Mouse (Mus musculus): Measurements from ENCODE around the gene Srsf12. TPM values are rescaled to one million over a fixed set of nuclear protein-coding genes. Genes with fewer than 3 reads are reported as not detected.
A peak's percentile ranks its signal among the peaks of the same experiment; 100 is the strongest.

Srsf12 gene
- polyA plus RNA-seq (2015; fragmentation: Nextera tagmentation; extraction: Ambion mirVana): 32.5 and 33.9 TPM in 2 replicates

DNA sequence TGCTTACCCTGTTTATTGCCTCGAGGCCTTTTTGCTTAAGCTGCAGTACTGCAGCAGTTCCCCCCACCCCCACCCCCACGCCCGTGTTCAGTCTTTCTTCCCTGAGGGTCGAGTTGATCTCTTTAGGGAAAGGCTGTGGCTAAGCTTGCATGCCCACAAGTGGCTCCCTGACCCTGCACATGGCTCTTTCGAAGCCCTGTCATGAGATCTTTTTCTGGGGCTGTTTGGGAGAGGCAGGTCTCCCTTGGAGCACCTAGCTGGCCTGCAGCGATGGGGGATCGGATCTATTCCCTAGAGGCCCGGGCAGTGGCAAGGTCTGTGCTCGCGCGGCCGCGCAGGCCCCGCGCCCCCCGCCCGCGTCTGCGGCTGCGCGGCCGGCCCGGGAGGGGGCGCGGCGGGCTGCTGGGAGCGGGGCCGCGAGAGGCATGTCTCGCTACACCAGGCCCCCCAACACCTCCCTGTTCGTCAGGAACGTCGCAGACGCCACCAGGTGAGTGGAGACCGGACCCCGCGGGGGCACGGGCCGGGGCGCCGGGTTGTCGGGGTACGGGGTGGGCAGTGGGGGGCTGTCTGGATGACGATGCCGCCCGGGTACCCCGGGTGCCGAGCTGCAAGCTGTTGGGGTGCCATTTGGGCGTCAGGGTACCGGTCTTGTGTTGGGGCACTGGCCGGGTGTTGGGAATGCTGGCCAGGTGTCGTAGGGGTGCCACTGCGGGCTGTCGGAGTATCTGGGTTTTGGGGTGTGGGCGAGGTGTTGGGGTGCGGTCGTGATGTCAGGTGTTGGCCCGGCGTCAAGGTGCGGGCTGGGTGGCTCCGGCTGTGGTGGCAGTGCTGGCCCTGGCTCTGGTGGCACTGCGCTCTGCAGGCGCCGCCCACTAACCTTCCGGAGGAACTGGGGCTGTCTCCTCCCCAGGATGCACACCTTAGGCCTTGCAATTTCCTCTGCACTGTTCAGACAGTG lies at the start of gene Srsf12:
Gene Srsf12, plus strand, starts transcription at position 111 of the 961 bp plus-strand sequence.
- Histone ChIP-seq H3K4me1 (replicated peaks) (peaks cover 10% of the 10 kb centered on the region), H3K36me3 (no peaks in the 10 kb centered on the region), H3K4me3 (replicated peaks) (peak within 1 kb of the TSS; percentile 78), H3K4me2 (replicated peaks) (peak within 1 kb of the TSS; percentile 96), H3K27ac (peak within 1 kb of the TSS; percentile 77), H3K27me3 (no peaks in the 10 kb centered on the region), H3K9me3 (peaks cover 11% of the 10 kb centered on the region), H3K9ac (replicated peaks) (peak within 1 kb of the TSS; percentile 90)
- peak; percentile 83 for ATAC-seq
- WGBS: 3% methylated on average over 65 of the region's 65 CpGs

DNA sequence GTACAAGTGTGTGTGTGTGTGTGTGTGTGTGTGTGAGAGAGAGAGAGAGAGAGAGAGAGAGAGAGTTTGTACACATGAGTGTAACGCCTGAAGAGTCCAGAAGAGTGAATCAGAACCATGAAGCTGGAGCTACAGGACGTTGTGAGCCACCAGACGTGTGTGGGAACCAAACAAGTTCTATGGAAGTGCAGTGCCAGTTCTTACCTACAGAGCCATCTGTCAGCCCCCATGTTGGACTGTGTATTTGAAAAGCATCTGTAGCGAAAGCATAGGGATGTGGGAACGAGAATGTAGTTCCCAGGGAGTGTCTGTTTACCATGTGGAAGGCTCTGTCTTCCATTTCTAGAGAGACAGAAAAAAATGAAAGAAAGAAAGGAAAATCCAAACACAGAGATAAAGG lies 25.3 kb upstream of the Srsf12 start:
- no peak for ATAC-seq
- Histone ChIP-seq H3K9me3 (no peaks in the 10 kb centered on the region), H3K36me3 (peaks cover 15% of the 10 kb centered on the region; the same call in 1 of the 2 replicates), H3K4me1 (replicated peaks) (peaks cover 7% of the 10 kb centered on the region), H3K9ac (replicated peaks) (no peak overlapping the region), H3K4me3 (replicated peaks) (no peak overlapping the region), H3K4me2 (replicated peaks) (no peak overlapping the region), H3K27ac (no peak overlapping the region), H3K27me3 (peaks cover 11% of the 10 kb centered on the region)
- 88% methylated on average over 5 of the region's 5 CpGs for WGBS

- Histone ChIP-seq H3K9me3 (no peaks in the 10 kb centered on the region), H3K4me2 (replicated peaks) (peak overlapping the region; percentile 72), H3K9ac (replicated peaks) (no peak overlapping the region), H3K27me3 (peaks cover 11% of the 10 kb centered on the region), H3K36me3 (0 out of 2 replicates have a peak, but pooled peaks cover 5% of the 10 kb centered on the region), H3K27ac (peak overlapping the region; percentile 91; the same call in 1 of the 2 replicates), H3K4me1 (replicated peaks) (peaks cover 11% of the 10 kb centered on the region), H3K4me3 (replicated peaks) (peak overlapping the region; percentile 70)
- ATAC-seq: no peak
- 18% methylated on average over 9 of the region's 9 CpGs for WGBS
Observed at GRCm38 (mm10) chr4:33188164-33188563, 20.6 kb upstream of the Srsf12 start.

GRCm38 (mm10) chr4:33188781-33189734 lies 19.7 kb upstream of the Srsf12 start:
- ATAC-seq: peak; percentile 95
- under 1% methylated on average over 120 of the region's 123 CpGs for WGBS

GRCm38 (mm10) chr4:33189735-33190036 lies 19.1 kb upstream of the Srsf12 start, which contains the start of gene Pm20d2:
Gene Pm20d2, minus strand, starts transcription at chr4:33189737.
- H3K4me2 ChIP-seq (replicated peaks): peak within 1 kb of the TSS; percentile 72
- H3K4me1 ChIP-seq (replicated peaks): peaks cover 11% of the 10 kb centered on the region
- no peak for ATAC-seq
- peaks cover 11% of the 10 kb centered on the region for H3K27me3 ChIP-seq
- H3K27ac ChIP-seq: peak within 1 kb of the TSS; percentile 91
- peak within 1 kb of the TSS; percentile 70 for H3K4me3 ChIP-seq (replicated peaks)
- 0 out of 2 replicates have a peak, but pooled peaks cover 2% of the 10 kb centered on the region for H3K9me3 ChIP-seq
- peak within 1 kb of the TSS; percentile 73 for H3K9ac ChIP-seq (replicated peaks)
- H3K36me3 ChIP-seq: no peaks in the 10 kb centered on the region
- WGBS: 18% methylated on average over 6 of the region's 6 CpGs

More at GRCm38 (mm10) chr4:33188781-33189734, 19.7 kb upstream of the Srsf12 start:
- Histone ChIP-seq H3K4me3 (replicated peaks) (peak overlapping the region; percentile 70), H3K27ac (peak overlapping the region; percentile 91), H3K4me2 (replicated peaks) (peak overlapping the region; percentile 72), H3K4me1 (replicated peaks) (peaks cover 11% of the 10 kb centered on the region), H3K9ac (replicated peaks) (peak overlapping the region; percentile 73), H3K36me3 (no peaks in the 10 kb centered on the region), H3K9me3 (no peaks in the 10 kb centered on the region), H3K27me3 (peaks cover 11% of the 10 kb centered on the region)

- ATAC-seq: no peak
- Histone ChIP-seq H3K4me1 (replicated peaks) (0 out of 2 replicates have a peak, but pooled peaks cover 3% of the 10 kb centered on the region), H3K4me3 (replicated peaks) (no peak overlapping the region), H3K9ac (replicated peaks) (no peak overlapping the region), H3K9me3 (0 out of 2 replicates have a peak, but pooled peaks cover 2% of the 10 kb centered on the region), H3K27me3 (no peaks in the 10 kb centered on the region), H3K4me2 (replicated peaks) (no peak overlapping the region), H3K36me3 (no peaks in the 10 kb centered on the region), H3K27ac (no peak overlapping the region)
- 2% methylated on average over 2 of the region's 2 CpGs for WGBS
Observed at GRCm38 (mm10) chr4:33198117-33198516, 10.7 kb upstream of the Srsf12 start.

- WGBS: under 1% methylated on average over 4 of the region's 4 CpGs
- no peak overlapping the region for H3K4me3 ChIP-seq (replicated peaks)
- ATAC-seq: no peak
- no peaks in the 10 kb centered on the region for H3K9me3 ChIP-seq
- H3K36me3 ChIP-seq: no peaks in the 10 kb centered on the region
- no peaks in the 10 kb centered on the region for H3K27me3 ChIP-seq
- H3K4me1 ChIP-seq (replicated peaks): peaks cover 7% of the 10 kb centered on the region
- no peak overlapping the region for H3K27ac ChIP-seq
- no peak overlapping the region for H3K4me2 ChIP-seq (replicated peaks)
- no peak overlapping the region for H3K9ac ChIP-seq (replicated peaks)
Observed at GRCm38 (mm10) chr4:33204682-33205081, 4.1 kb upstream of the Srsf12 start.

GRCm38 (mm10) chr4:33207551-33207950 lies 1.2 kb upstream of the Srsf12 start:
- Histone ChIP-seq H3K4me1 (replicated peaks) (peaks cover 10% of the 10 kb centered on the region), H3K9ac (replicated peaks) (no peak overlapping the region), H3K27me3 (no peaks in the 10 kb centered on the region), H3K4me2 (replicated peaks) (no peak overlapping the region), H3K9me3 (peaks cover 9% of the 10 kb centered on the region), H3K4me3 (replicated peaks) (no peak overlapping the region), H3K27ac (no peak overlapping the region), H3K36me3 (no peaks in the 10 kb centered on the region)
- WGBS: 72% methylated on average over 2 of the region's 2 CpGs
- no peak for ATAC-seq

DNA sequence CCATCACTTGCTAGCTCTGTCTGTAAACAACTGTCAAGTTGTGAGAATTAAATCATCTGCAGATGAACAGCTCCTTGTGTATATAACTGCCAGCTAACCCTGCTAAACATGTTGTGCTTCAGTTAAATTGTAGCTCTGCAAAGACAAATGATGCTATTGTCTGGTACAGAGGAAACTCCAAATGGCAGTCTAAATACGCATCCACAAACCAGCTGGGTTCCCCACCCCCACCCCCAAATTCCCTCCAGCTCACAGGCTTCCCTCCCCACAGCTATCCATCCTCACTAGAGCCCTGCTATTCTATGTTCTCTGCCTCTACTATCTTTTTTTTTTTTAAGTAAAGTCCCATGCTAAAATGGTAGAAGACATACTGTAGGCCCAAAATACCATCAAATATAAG lies 13.1 kb downstream of the Srsf12 start:
- H3K27ac ChIP-seq: no peak overlapping the region
- H3K4me2 ChIP-seq (replicated peaks): no peak overlapping the region
- no peaks in the 10 kb centered on the region for H3K9me3 ChIP-seq
- H3K36me3 ChIP-seq: no peaks in the 10 kb centered on the region
- no peaks in the 10 kb centered on the region for H3K27me3 ChIP-seq
- no peak overlapping the region for H3K4me3 ChIP-seq (replicated peaks)
- WGBS: 50% methylated on average over 1 of the region's 1 CpGs
- H3K4me1 ChIP-seq (replicated peaks): 0 out of 2 replicates have a peak, but pooled peaks cover 2% of the 10 kb centered on the region
- no peak overlapping the region for H3K9ac ChIP-seq (replicated peaks)
- no peak for ATAC-seq

DNA sequence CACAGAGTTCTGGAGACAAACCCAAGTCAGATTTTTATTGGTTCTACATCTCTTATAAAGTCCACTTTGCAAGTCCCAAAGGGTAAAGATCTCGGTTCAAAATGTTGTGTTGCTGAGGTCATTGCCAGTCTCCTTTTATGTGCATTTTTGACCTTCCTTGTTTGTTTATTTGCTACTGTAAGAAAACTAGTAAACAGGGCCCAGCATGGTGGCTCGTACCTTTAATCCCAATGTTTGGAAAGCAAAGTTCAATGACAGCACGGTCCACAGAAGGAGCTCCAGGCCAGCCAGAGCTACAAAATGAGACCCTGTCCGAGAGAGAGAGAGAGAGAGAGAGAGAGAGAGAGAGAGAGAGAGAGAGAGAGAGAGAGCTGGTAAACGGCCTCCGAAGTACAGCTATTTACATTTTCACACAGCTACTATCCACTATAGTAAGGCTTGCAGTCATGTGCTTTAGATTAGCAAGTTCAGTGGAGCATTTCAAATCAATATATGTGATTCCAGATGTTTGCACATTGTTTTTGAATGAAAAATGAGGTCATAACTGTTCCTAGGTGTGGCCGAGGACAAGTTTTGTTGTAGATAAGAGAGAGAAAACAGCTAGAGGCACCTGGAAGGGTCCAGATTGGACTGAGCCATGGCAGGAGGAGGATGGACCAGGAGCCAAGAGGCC lies 15.3 kb downstream of the Srsf12 start:
- Histone ChIP-seq H3K36me3 (no peaks in the 10 kb centered on the region; the same call in 1 of the 2 replicates), H3K4me3 (replicated peaks) (no peak overlapping the region), H3K9ac (replicated peaks) (no peak overlapping the region), H3K27me3 (no peaks in the 10 kb centered on the region), H3K9me3 (no peaks in the 10 kb centered on the region), H3K4me2 (replicated peaks) (no peak overlapping the region), H3K4me1 (replicated peaks) (0 out of 2 replicates have a peak, but pooled peaks cover 2% of the 10 kb centered on the region), H3K27ac (no peak overlapping the region)
- 74% methylated on average over 7 of the region's 7 CpGs for WGBS
- ATAC-seq: no peak

- H3K36me3 ChIP-seq: peaks cover 9% of the 10 kb centered on the region
- no peak overlapping the region for H3K27ac ChIP-seq
- no peak overlapping the region for H3K4me2 ChIP-seq (replicated peaks)
- ATAC-seq: no peak
- 0 out of 2 replicates have a peak, but pooled peaks cover 2% of the 10 kb centered on the region for H3K4me1 ChIP-seq (replicated peaks)
- H3K27me3 ChIP-seq: no peaks in the 10 kb centered on the region
- no peak overlapping the region for H3K9ac ChIP-seq (replicated peaks)
- no peak overlapping the region for H3K4me3 ChIP-seq (replicated peaks)
- H3K9me3 ChIP-seq: no peaks in the 10 kb centered on the region
- WGBS: 91% methylated on average over 7 of the region's 7 CpGs
Observed at GRCm38 (mm10) chr4:33227164-33227563, 18.4 kb downstream of the Srsf12 start.
